Mouse (Mus musculus) cerebellum, adult 8-10 months (tissue): ENCODE data around the gene Clta.

Experiments
- DNase-seq: peaks from one replicate; pipeline ENCODE4 v3.0.0; 2022

Gene Clta

GRCm38 (mm10) chr4:44004126-44004525 is at the start of gene Clta:
Gene Clta (plus strand): TSS chr4:44004452.
- DNase-seq, result no peak

- DNase-seq, result no peak
These were observed 46.9 kb upstream of the Clta start, which contains the start of gene Glipr2 for GRCm38 (mm10) chr4:43957292-43957845. Gene Glipr2 (plus strand): TSS chr4:43957401.

GRCm38 (mm10) chr4:43957846-43958461 is 46.3 kb upstream of the Clta start:
- no peak for DNase-seq

GRCm38 (mm10) chr4:43959523-43960179 is 44.6 kb upstream of the Clta start:
- no peak for DNase-seq

GRCm38 (mm10) chr4:43960207-43960606 is 44.0 kb upstream of the Clta start:
- no peak for DNase-seq

- DNase-seq, result no peak
These were observed 39.9 kb upstream of the Clta start for GRCm38 (mm10) chr4:43964326-43964833.

- DNase-seq, result no peak
These were observed 39.1 kb upstream of the Clta start for GRCm38 (mm10) chr4:43964951-43965684.

GRCm38 (mm10) chr4:43965856-43966535 is 38.3 kb upstream of the Clta start:
- DNase-seq, result no peak

- DNase-seq, result peak; percentile 34
These were observed 35.6 kb upstream of the Clta start for GRCm38 (mm10) chr4:43968650-43969049.

GRCm38 (mm10) chr4:43969373-43969772 is 34.9 kb upstream of the Clta start:
- DNase-seq, result no peak

GRCm38 (mm10) chr4:43970393-43971330 is 33.6 kb upstream of the Clta start:
- DNase-seq, result no peak

- no peak for DNase-seq
These were observed 32.6 kb upstream of the Clta start for GRCm38 (mm10) chr4:43971541-43972136.

- no peak for DNase-seq
These were observed 32.1 kb upstream of the Clta start for GRCm38 (mm10) chr4:43972137-43972591.

GRCm38 (mm10) chr4:43973526-43973981 is 30.7 kb upstream of the Clta start:
- DNase-seq, result no peak

GRCm38 (mm10) chr4:43974914-43975616 is 29.2 kb upstream of the Clta start:
- DNase-seq, result no peak

- DNase-seq, result no peak
These were observed 28.0 kb upstream of the Clta start for GRCm38 (mm10) chr4:43976223-43976740.

- DNase-seq, result no peak
These were observed 25.5 kb upstream of the Clta start for GRCm38 (mm10) chr4:43978521-43979443.

- DNase-seq, result peak; percentile 67
These were observed 24.5 kb upstream of the Clta start for GRCm38 (mm10) chr4:43979746-43980145.

- DNase-seq, result no peak
These were observed 24.0 kb upstream of the Clta start for GRCm38 (mm10) chr4:43980236-43980635.
